Mouse (Mus musculus) Patski (cell line): ENCODE measurements around the gene Wdr38. TPM values are rescaled to one million over a fixed set of nuclear protein-coding genes. Genes with fewer than 3 reads are reported as not detected.
A peak's percentile ranks its signal among the peaks of the same experiment; 100 is the strongest.
"Not testable (repeated sequence)": the region's sequence is repeated elsewhere in the genome, so short reads cannot be mapped to it uniquely, and the experiment has no call there.

ENCODE experiments used
- ATAC-seq: fragments of 100-300 bp; one replicate; pipeline ENCODE4 v1.8.0; 2021
- CTCF ChIA-PET: fragments of 350-600 bp; sonication (Branson Sonifier 250); formaldehyde crosslinking; loops from one replicate; lab custom pipeline; 2022; ENCODE audit warnings: inconsistent platforms; lab: Charles Lee
- POLR2A ChIA-PET: fragments of 350-600 bp; sonication (Branson Sonifier 250); formaldehyde crosslinking; loops from one replicate; lab custom pipeline; 2022; ENCODE audit warnings: antibody characterized with exemption, inconsistent platforms; lab: Charles Lee
- DNase-seq: peaks from one replicate; pipeline ENCODE4 v3.0.0-alpha.2; 2011; ENCODE audit warnings: low read depth, low spot score
- H3K27me3 ChIP-seq: fragments of 371-371 bp; one replicate; pipeline ENCODE4 v1.5.1; 2021
- CTCF ChIP-seq: fragments of 100-300 bp; IDR thresholded peaks from one replicate; pipeline ENCODE4 v1.5.1; 2021
- in situ Hi-C: fragments of 300-500 bp; cut with MboI; formaldehyde crosslinking; loops from 3 replicates; pipeline ENCODE4 v1.11.1; 2018; ENCODE audit warnings: low pct_unique_long_range_greater_than_20kb, mixed read lengths
- polyA plus RNA-seq: library from polyadenylated mRNA; unstranded; gene quantifications from one replicate; pipeline ENCODE4 v1.2.3, GENCODE M21; 2021

Wdr38 gene
- polyA plus RNA-seq, 1 experiment from 2014 or later = 0.40 TPM

GRCm38 (mm10) chr2:39006149-39006730 is 9.0 kb downstream of the Wdr38 start:
- ATAC-seq (no peak), DNase-seq (no peak)
- in situ Hi-C loops = loop anchor here (10.0 kb wide), 1 partner anchor 361 kb away; the partner anchor contains the start of gene Psmb7
- no peaks in the 10 kb centered on the region for H3K27me3 ChIP-seq
- POLR2A ChIA-PET = no interaction called here
- TF ChIP-seq CTCF = no peak
- CTCF ChIA-PET = interaction anchor here (0.9 to 1.2 kb wide), 2 partner anchors 10 to 16 kb away, joined by 4 to 6 read pairs; no protein-coding TSS in a partner anchor

DNA sequence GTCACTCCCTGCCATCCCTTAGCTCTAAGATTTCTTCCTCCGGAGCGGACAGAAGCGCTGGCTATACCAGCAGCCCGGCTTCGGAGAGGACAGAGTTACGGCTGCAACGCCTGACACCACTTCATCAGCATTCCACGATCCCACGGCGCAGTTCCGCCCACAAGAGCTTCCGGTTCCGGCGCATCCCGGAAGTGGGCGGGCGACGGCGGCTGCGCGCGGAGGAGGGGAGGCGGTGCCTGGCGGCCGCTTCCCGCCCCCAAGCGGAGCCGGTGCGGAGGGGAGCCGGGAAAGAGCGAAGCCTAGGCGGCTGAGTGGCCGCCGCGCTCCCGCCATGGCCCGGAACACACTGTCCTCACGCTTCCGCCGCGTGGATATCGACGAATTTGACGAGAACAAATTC is 10.6 kb downstream of the Wdr38 start:
- CTCF ChIA-PET = interaction anchor here (0.6 to 1.1 kb wide), 2 partner anchors 79 to 123 kb away, joined by 3 read pairs; no protein-coding TSS in a partner anchor
- peak; percentile 80 for ATAC-seq
- no peak for TF ChIP-seq CTCF
- in situ Hi-C loops = loop anchor here (10.0 kb wide), 1 partner anchor 363 kb away; the partner anchor contains the start of gene Psmb7
- peak; percentile 50 for DNase-seq
- POLR2A ChIA-PET = interaction anchor here (1.9 kb wide), 1 partner anchor 9 kb away, joined by 7 read pairs; no protein-coding TSS in a partner anchor
- H3K27me3 ChIP-seq = no peaks in the 10 kb centered on the region

- in situ Hi-C loops = loop anchor here (10.0 kb wide), 1 partner anchor 364 kb away; the partner anchor contains the start of gene Psmb7
- POLR2A ChIA-PET = interaction anchor here (1.9 kb wide), 1 partner anchor 9 kb away, joined by 7 read pairs; no protein-coding TSS in a partner anchor
- CTCF ChIA-PET = interaction anchor here (0.7 kb wide), 1 partner anchor 80 kb away, joined by 3 read pairs; no protein-coding TSS in a partner anchor
- ATAC-seq (peak; percentile 27), DNase-seq (no peak)
- no peaks in the 10 kb centered on the region for H3K27me3 ChIP-seq
- TF ChIP-seq CTCF = no peak
Measured at GRCm38 (mm10) chr2:39008350-39008851, 11.1 kb downstream of the Wdr38 start.

DNA sequence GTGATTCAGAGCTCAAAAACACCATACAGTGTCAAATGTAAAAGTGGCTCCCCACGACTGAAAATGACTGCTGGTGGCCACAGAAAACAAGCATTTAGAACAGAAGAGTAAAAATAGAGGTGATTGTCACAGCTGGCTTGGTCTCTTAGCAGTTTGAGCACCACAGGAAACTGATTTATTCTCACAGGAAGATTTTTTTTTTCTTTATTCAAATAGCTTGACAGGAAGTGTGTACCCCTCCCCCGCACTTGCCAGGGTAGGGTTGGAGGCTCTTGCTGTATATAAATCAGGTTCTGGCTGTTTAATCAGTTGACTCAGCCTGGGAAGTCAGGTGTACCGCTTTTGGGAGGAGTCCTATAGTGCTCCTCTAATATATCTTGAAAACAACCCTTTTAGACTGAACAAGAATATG is 11.7 kb downstream of the Wdr38 start:
- ChIA-PET CTCF (interaction anchor here (0.7 kb wide), 1 partner anchor 81 kb away, joined by 3 read pairs; no protein-coding TSS in a partner anchor), POLR2A (interaction anchor here (1.1 to 1.9 kb wide), 2 partner anchors 10 kb away, joined by 6 to 7 read pairs; no protein-coding TSS in a partner anchor)
- no peaks in the 10 kb centered on the region for H3K27me3 ChIP-seq
- no peak for TF ChIP-seq CTCF
- DNase-seq = no peak
- in situ Hi-C loops = loop anchor here (10.0 kb wide), 1 partner anchor 364 kb away; the partner anchor contains the start of gene Psmb7
- no peak for ATAC-seq

GRCm38 (mm10) chr2:39010144-39010543 is 12.9 kb downstream of the Wdr38 start:
- ATAC-seq, H3K27me3 ChIP-seq, in situ Hi-C loops, CTCF ChIA-PET, DNase-seq: not testable (repeated sequence)
- POLR2A ChIA-PET = interaction anchor here (1.0 to 1.7 kb wide), 3 partner anchors 11 to 38 kb away, joined by 3 read pairs; no protein-coding TSS in a partner anchor

DNA sequence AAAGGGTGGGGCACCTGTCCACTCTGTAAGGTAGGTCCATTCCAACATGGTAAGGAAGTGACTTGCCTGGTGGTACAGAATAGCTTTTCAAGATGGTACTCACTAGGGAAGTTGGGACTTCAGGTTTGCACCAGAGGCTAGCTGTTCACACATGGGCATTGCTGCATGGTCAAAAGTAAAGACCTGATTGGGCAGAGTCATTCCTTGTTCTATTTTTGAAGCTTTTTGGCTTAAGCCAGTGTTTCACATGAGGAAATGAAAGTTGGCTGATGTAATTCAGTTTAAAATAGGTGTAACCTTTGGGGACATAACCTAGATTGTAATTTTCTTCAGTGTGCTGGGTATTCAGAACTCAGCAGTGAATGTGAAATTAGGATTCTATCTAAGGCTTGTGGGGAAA is 14.0 kb downstream of the Wdr38 start:
- TF ChIP-seq CTCF = no peak
- H3K27me3 ChIP-seq = no peaks in the 10 kb centered on the region
- in situ Hi-C loops = no loop called here
- ChIA-PET CTCF (interaction anchor here (1.4 kb wide), 1 partner anchor 20 kb away, joined by 3 read pairs; no protein-coding TSS in a partner anchor), POLR2A (interaction anchor here (1.4 to 1.7 kb wide), 2 partner anchors 10 to 37 kb away, joined by 3 read pairs; no protein-coding TSS in a partner anchor)
- no peak for ATAC-seq
- no peak for DNase-seq

DNA sequence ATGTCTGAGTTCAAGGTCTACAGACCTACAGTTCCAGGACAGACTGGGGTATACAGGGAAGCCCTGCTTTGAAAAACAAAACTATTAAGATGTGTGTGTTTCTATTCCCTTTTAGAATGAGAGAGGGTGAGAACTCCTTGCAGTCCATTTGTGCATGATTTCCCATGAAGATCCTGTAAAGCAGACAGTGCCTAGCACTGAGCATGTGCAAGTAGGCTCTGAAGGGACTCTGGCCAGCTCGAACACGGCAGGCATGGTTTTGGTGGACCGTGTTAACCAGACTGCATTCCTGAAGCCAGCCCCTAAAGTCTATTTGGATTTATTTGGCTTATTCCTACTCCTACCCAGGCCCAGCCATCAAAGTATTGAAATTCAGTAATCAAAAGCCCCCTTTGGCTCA is 14.7 kb downstream of the Wdr38 start:
- CTCF ChIA-PET = interaction anchor here (1.4 kb wide), 1 partner anchor 20 kb away, joined by 3 read pairs; no protein-coding TSS in a partner anchor

DNA sequence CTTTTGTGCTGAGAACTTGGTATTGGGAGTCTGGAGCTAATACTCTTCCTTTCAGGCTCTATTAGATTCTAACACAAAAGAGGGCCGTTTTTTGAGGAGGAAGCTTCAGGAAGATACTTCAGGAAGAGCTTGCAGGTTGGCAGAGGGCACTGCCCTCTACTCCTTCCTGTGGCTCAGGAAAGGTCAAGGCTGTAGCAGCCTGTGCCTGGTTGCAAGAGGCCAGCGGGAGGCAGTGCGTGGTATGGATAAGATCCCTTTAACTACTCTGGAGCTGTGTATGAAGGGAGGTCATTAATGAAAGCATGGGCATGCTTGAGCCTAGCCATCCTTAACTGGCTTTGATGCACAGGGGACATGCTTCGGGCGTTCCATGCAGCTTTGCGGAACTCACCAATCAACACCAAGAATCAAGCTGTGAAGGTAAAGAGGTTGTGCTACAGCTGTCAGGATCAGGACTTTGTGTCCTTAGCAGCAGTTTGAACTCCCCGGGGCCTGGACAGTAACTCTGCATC is 15.5 kb downstream of the Wdr38 start:
- TF ChIP-seq CTCF = no peak
- no peaks in the 10 kb centered on the region for H3K27me3 ChIP-seq
- in situ Hi-C loops = no loop called here
- ATAC-seq (no peak), DNase-seq (no peak)
- ChIA-PET CTCF (no interaction called here), POLR2A (no interaction called here)

More for the DNA sequence above, 14.7 kb downstream of the Wdr38 start:
- POLR2A ChIA-PET = no interaction called here
- no peaks in the 10 kb centered on the region for H3K27me3 ChIP-seq
- TF ChIP-seq CTCF = no peak
- DNase-seq = no peak
- in situ Hi-C loops = no loop called here
- ATAC-seq = no peak

DNA sequence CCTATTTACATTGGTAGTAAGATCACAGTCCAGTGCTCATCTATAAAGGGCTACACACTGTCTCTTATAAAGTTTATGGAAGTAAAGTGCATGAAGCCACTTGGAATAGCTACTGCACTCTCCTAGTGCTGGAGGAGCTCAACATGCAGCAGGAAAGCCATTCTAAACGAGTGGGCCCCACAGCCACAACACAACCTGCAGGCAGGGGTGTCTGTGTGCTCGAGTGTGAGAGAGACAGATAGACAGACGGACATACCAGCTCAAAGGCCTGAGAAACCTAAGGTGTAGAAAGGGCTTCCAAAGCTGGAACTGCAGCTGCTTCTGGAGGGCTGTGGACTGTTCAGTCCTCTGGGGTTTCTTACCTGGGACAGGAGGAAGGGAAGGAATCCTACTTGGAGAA is 19.3 kb downstream of the Wdr38 start:
- in situ Hi-C loops = no loop called here
- CTCF ChIA-PET = interaction anchor here (1.4 to 3.8 kb wide), 4 partner anchors 10 to 138 kb away, joined by 3 to 15 read pairs (median 5); partner anchors contain the start of gene Rpl35
- POLR2A ChIA-PET = no interaction called here
- no peak for TF ChIP-seq CTCF
- H3K27me3 ChIP-seq = no peaks in the 10 kb centered on the region
- ATAC-seq = no peak
- no peak for DNase-seq

DNA sequence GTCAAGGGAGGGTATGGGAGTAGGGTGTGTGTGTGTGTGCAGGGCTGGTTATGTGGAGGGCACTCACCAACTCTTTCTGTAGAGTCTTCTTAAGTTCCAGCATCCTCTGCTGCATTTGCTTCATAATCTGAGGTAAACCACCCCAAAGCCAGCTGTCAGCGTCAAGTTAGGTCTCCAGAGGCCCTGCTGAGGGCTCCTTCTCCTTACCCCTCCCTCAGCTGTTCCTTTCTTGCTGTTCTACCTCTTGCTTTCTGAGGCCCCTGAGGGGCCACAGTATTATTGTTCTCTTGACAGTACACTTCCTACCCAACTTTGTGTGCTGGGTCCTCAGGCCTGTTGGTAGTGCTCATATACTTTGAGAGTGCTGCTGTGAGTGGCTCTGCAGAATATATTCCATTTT is 22.7 kb downstream of the Wdr38 start:
- no peak for TF ChIP-seq CTCF
- ATAC-seq (no peak), DNase-seq (no peak)
- no peaks in the 10 kb centered on the region for H3K27me3 ChIP-seq
- POLR2A ChIA-PET = no interaction called here
- in situ Hi-C loops = no loop called here
- CTCF ChIA-PET = interaction anchor here (1.0 to 1.1 kb wide), 3 partner anchors 9 to 24 kb away, joined by 3 to 4 read pairs (median 3); no protein-coding TSS in a partner anchor
